ENCODE assay signal across 27 mouse cellular contexts in the genomic region with DNA sequence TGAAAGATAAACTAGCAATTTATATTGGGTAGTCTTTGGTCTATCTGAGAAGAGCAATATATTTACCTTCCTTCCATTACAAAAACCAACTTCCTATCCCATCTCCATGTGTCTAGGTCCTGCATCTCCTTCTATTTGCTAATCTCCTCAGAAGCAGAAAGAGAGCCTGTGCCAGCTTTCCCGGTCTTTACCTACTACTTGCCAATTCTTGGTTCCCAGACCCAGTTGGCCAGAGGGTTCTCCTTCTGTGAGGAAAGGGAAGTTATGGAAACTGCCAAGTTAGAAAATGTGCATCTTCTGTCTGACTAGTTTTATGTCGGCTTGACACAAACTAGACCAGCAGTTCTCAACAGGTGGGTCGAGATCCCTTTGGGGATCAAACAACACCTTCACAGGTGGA.
"Had no signal": no experiment of that assay in that cellular context is flagged by ENCODE, and none has a peak within 500 bp of the region (broad histone marks: within the 10 kb centered on the region; RNA-seq: fewer than 3 reads in every experiment).

No protein-coding gene starts in this region.

- ATAC-seq: hindbrain, embryonic 16.5 days; inflammation-experienced regulatory T-cells, adult 6 months; intestine, embryonic 15.5 days; intestine, postnatal 0 days had no signal

- H3K27ac ChIP-seq: gastrocnemius, adult 2 months; hindbrain, embryonic 10.5 days; hindbrain, embryonic 12.5 days; hindbrain, embryonic 14.5 days; intestine, embryonic 15.5 days; kidney, embryonic 15.5 days; kidney, postnatal 0 days; limb, embryonic 13.5 days; limb, embryonic 15.5 days; liver, embryonic 15.5 days had no signal

- H3K9ac ChIP-seq: hindbrain, embryonic 12.5 days; hindbrain, embryonic 14.5 days; intestine, embryonic 15.5 days; kidney, embryonic 15.5 days; limb, embryonic 13.5 days; limb, embryonic 15.5 days; liver, embryonic 15.5 days had no signal

- H3K27me3 ChIP-seq: hindbrain, embryonic 12.5 days; intestine, embryonic 15.5 days; kidney, embryonic 15.5 days; limb, embryonic 13.5 days; limb, embryonic 15.5 days; liver, embryonic 13.5 days; liver, embryonic 15.5 days had no signal

- H3K4me3 ChIP-seq: gastrocnemius, adult 2 months; heart, embryonic 10.5 days; hindbrain, embryonic 10.5 days; hindbrain, embryonic 12.5 days; intestine, embryonic 15.5 days; kidney, embryonic 15.5 days; limb, embryonic 13.5 days; limb, embryonic 15.5 days; liver, embryonic 13.5 days; liver, embryonic 15.5 days had no signal

- H3K4me2 ChIP-seq: hindbrain, embryonic 12.5 days; hindbrain, embryonic 14.5 days; intestine, embryonic 15.5 days; kidney, embryonic 15.5 days; limb, embryonic 13.5 days; limb, embryonic 15.5 days; liver, embryonic 13.5 days; liver, embryonic 15.5 days had no signal

- DNase-seq: gastrocnemius, adult 2 months; gastrocnemius, postnatal 10 days; gastrocnemius, postnatal 25 days; heart, adult 18-20 months; heart, postnatal 10 days; heart, postnatal 4 days; kidney, adult 18-20 months; kidney, adult 9 months; kidney, postnatal 14 days; kidney, postnatal 36 days; layer of hippocampus, adult 9-11 months; layer of hippocampus, postnatal 36 days; left cerebral cortex, postnatal 4 days; liver, embryonic 13.5 days had no signal

- H3K36me3 ChIP-seq: heart, embryonic 10.5 days; hindbrain, embryonic 10.5 days; hindbrain, embryonic 12.5 days; intestine, embryonic 15.5 days; kidney, embryonic 15.5 days; limb, embryonic 13.5 days; limb, embryonic 15.5 days; liver, embryonic 13.5 days; liver, embryonic 15.5 days had no signal

- H3K9me3 ChIP-seq: heart, embryonic 10.5 days; hindbrain, embryonic 10.5 days; hindbrain, embryonic 12.5 days; intestine, embryonic 15.5 days; kidney, embryonic 15.5 days; limb, embryonic 13.5 days; limb, embryonic 15.5 days; liver, embryonic 13.5 days; liver, embryonic 15.5 days had no signal

- H3K4me1 ChIP-seq: hindbrain, embryonic 12.5 days; kidney, embryonic 15.5 days; limb, embryonic 15.5 days had no signal
